Mouse (Mus musculus) embryonic stem cell, embryonic (primary cell): ENCODE results near the gene Zfp317.
"Not testable (repeated sequence)": the region's sequence is repeated elsewhere in the genome, so short reads cannot be mapped to it uniquely, and the experiment has no call there.

Source experiments
- CTCF ChIA-PET, 4 experiments: fragments of 300-600 bp in 2 of 4; fragments of 350-600 bp in 2 of 4; sonication (Branson Sonifier 250); formaldehyde crosslinking; loops; one replicate each; lab custom pipeline; 2022; ENCODE audit warnings: inconsistent platforms in 2 of 4; lab: Charles Lee
- POLR2A ChIA-PET, 4 experiments: fragments of 300-600 bp in 2 of 4; fragments of 350-600 bp in 2 of 4; sonication (Branson Sonifier 250); formaldehyde crosslinking; loops; one replicate each; lab custom pipeline; 2022; ENCODE audit warnings: antibody characterized with exemption in 4 of 4, inconsistent platforms in 1 of 4; lab: Charles Lee

The Zfp317 gene

GRCm38 (mm10) chr9:19621843-19622822 lies at the start of gene Zfp317:
Gene Zfp317, plus strand, starts transcription at chr9:19622102.
- POLR2A ChIA-PET, result interaction anchor here in 3 of 4 experiments (0.6 to 1.6 kb wide), 13 partner anchors 8 to 1021 kb away, joined by 3 to 8 read pairs (median 3); partner anchors contain the start of genes Ubl5 (in 1 of the 3) and Zfp560 (in 1 of the 3)
- CTCF ChIA-PET, result no interaction called here

GRCm38 (mm10) chr9:19582317-19582716 lies 39.6 kb upstream of the Zfp317 start, which contains the start of gene Olfr855:
Gene Olfr855, plus strand, starts transcription at chr9:19582617.
- ChIA-PET POLR2A (no interaction called here), CTCF (no interaction called here)

- ChIA-PET CTCF (no interaction called here), POLR2A (interaction anchor here in 2 of 4 experiments (1.0 to 1.6 kb wide), 7 partner anchors 8 to 1021 kb away, joined by 3 to 8 read pairs (median 4); partner anchors contain the start of gene Ubl5 (in 1 of the 2))
Observed at GRCm38 (mm10) chr9:19621297-19621696, 605 bp upstream of the Zfp317 start.

GRCm38 (mm10) chr9:19629574-19629973 lies 7.7 kb downstream of the Zfp317 start:
- CTCF ChIA-PET, result no interaction called here
- POLR2A ChIA-PET, result interaction anchor here in 2 of 4 experiments (0.6 to 2.5 kb wide), 4 partner anchors 7 to 1160 kb away, joined by 3 to 7 read pairs (median 4); partner anchors contain the start of gene Zfp317 (in 1 of the 2)

GRCm38 (mm10) chr9:19645193-19645592 lies 23.3 kb downstream of the Zfp317 start:
- POLR2A ChIA-PET, result interaction anchor here in 2 of 4 experiments (1.3 to 1.4 kb wide), 3 partner anchors 11 to 23 kb away, joined by 3 to 4 read pairs (median 4); partner anchors contain the start of gene Zfp317 (in 1 of the 2)
- CTCF ChIA-PET, result no interaction called here

- ChIA-PET CTCF (no interaction called here), POLR2A (interaction anchor here in 1 of 4 experiments (1.0 kb wide), 1 partner anchor 854 kb away, joined by 3 read pairs; no protein-coding TSS in a partner anchor)
Observed at GRCm38 (mm10) chr9:19690281-19690680, 68.4 kb downstream of the Zfp317 start.

GRCm38 (mm10) chr9:19691426-19691825 lies 69.5 kb downstream of the Zfp317 start:
- ChIA-PET POLR2A (interaction anchor here in 1 of 4 experiments (1.2 kb wide), 1 partner anchor 69 kb away, joined by 3 read pairs; no protein-coding TSS in a partner anchor), CTCF (no interaction called here)

- POLR2A ChIA-PET, result interaction anchor here in 1 of 4 experiments (1.2 kb wide), 1 partner anchor 70 kb away, joined by 3 read pairs; no protein-coding TSS in a partner anchor
- CTCF ChIA-PET, result no interaction called here
Observed at GRCm38 (mm10) chr9:19692430-19692829, 70.5 kb downstream of the Zfp317 start.

GRCm38 (mm10) chr9:19694285-19694684 lies 72.4 kb downstream of the Zfp317 start:
- ChIA-PET POLR2A (interaction anchor here in 2 of 4 experiments (0.6 to 1.6 kb wide), 2 partner anchors 72 to 108 kb away, joined by 3 to 4 read pairs; partner anchors contain the start of gene Zfp317 (in 1 of the 2)), CTCF (interaction anchor here in 1 of 4 experiments (0.5 kb wide), 1 partner anchor 1180 kb away, joined by 3 read pairs; no protein-coding TSS in a partner anchor)

GRCm38 (mm10) chr9:19694898-19695379 lies 73.0 kb downstream of the Zfp317 start:
- POLR2A ChIA-PET, result interaction anchor here in 1 of 4 experiments (0.7 to 1.6 kb wide), 2 partner anchors 73 to 765 kb away, joined by 3 to 4 read pairs; partner anchors contain the start of genes Zfp26 and Zfp317
- CTCF ChIA-PET, result not testable (repeated sequence)
